Mouse (Mus musculus) hindbrain, embryonic 10.5 days (tissue): ENCODE measurements around the gene Tmsb10. TPM values are rescaled to one million over a fixed set of nuclear protein-coding genes. Genes with fewer than 3 reads are reported as not detected.

Experiments used
- DNase-seq: peaks from one replicate; pipeline ENCODE4 v3.0.0-alpha.2; 2017; ENCODE audit warnings: low spot score
- H3K27ac ChIP-seq: fragments of 300-500 bp; sonication (generic); 2 replicates; pipeline ENCODE4 v1.5.1; 2016; ENCODE audit warnings: mild to moderate bottlenecking, moderate library complexity
- H3K27me3 ChIP-seq: fragments of 300-500 bp; sonication (generic); 2 replicates; pipeline ENCODE4 v1.6.1; 2016; ENCODE audit warnings: mild to moderate bottlenecking; ENCODE audit not compliant: poor library complexity, insufficient read depth, severe bottlenecking
- H3K36me3 ChIP-seq: fragments of 300-500 bp; sonication (generic); 2 replicates; pipeline ENCODE4 v1.6.1; 2016; ENCODE audit warnings: mild to moderate bottlenecking, moderate library complexity
- H3K4me1 ChIP-seq: fragments of 300-500 bp; sonication (generic); replicated peaks from 2 replicates; pipeline ENCODE4 v1.6.1; 2016; ENCODE audit warnings: mild to moderate bottlenecking
- H3K4me3 ChIP-seq: fragments of 300-500 bp; sonication (generic); 2 replicates; pipeline ENCODE4 v1.5.1; 2016; ENCODE audit warnings: mild to moderate bottlenecking, moderate library complexity
- H3K9me3 ChIP-seq: fragments of 300-500 bp; sonication (generic); 2 replicates; pipeline ENCODE4 v1.6.1; 2016; ENCODE audit warnings: mild to moderate bottlenecking, moderate library complexity
- WGBS: fragments of 180-500 bp; shearing (Covaris S2); methylation state at CpG from one replicate; pipeline ENCODE4 v1.1.7; 2016; 5-methylcytosine and 5-hydroxymethylcytosine counted together
- polyA plus RNA-seq: library from polyadenylated mRNA; unstranded; fragments of >200 nt; fragmentation: Nextera tagmentation; extraction: Ambion mirVana; gene quantifications from 2 replicates; pipeline ENCODE4 v1.2.1, GENCODE M21; 2016

Gene Tmsb10
- polyA plus RNA-seq, 1 experiment from 2014 or later: 4,408 TPM

GRCm38 (mm10) chr6:72969787-72970186 is 11.2 kb upstream of the Tmsb10 start:
- DNase-seq: peak; percentile 16
- no peaks in the 10 kb centered on the region for H3K9me3 ChIP-seq
- H3K27ac ChIP-seq: 0 out of 2 replicates have a peak overlapping the region, but pooled peaks have one; percentile 5
- H3K4me3 ChIP-seq: no peak overlapping the region
- H3K27me3 ChIP-seq: no peaks in the 10 kb centered on the region
- H3K4me1 ChIP-seq: peaks cover 8% of the 10 kb centered on the region; the same call in 1 of the 2 replicates
- WGBS: 53% methylated on average over 3 of the region's 3 CpGs
- H3K36me3 ChIP-seq: no peaks in the 10 kb centered on the region

GRCm38 (mm10) chr6:72965199-72965598 is 6.7 kb upstream of the Tmsb10 start:
- Histone ChIP-seq H3K27me3 (no peaks in the 10 kb centered on the region), H3K27ac (no peak overlapping the region), H3K36me3 (no peaks in the 10 kb centered on the region), H3K4me1 (peaks cover 14% of the 10 kb centered on the region; the same call in 1 of the 2 replicates), H3K4me3 (no peak overlapping the region), H3K9me3 (no peaks in the 10 kb centered on the region)
- no peak for DNase-seq
- WGBS: 88% methylated on average over 6 of the region's 6 CpGs

- no peak for DNase-seq
- no peaks in the 10 kb centered on the region for H3K9me3 ChIP-seq
- H3K4me3 ChIP-seq: no peak overlapping the region
- H3K27me3 ChIP-seq: no peaks in the 10 kb centered on the region
- H3K36me3 ChIP-seq: no peaks in the 10 kb centered on the region
- H3K4me1 ChIP-seq: peaks cover 13% of the 10 kb centered on the region
- H3K27ac ChIP-seq: no peak overlapping the region
- 73% methylated on average over 7 of the region's 7 CpGs for WGBS
Observed at GRCm38 (mm10) chr6:72962281-72962741, 3.8 kb upstream of the Tmsb10 start.

GRCm38 (mm10) chr6:72961603-72962002 is 3.1 kb upstream of the Tmsb10 start:
- Histone ChIP-seq H3K27ac (no peak overlapping the region), H3K36me3 (no peaks in the 10 kb centered on the region), H3K27me3 (no peaks in the 10 kb centered on the region), H3K9me3 (no peaks in the 10 kb centered on the region), H3K4me1 (peaks cover 16% of the 10 kb centered on the region), H3K4me3 (no peak overlapping the region)
- 86% methylated on average over 9 of the region's 9 CpGs for WGBS
- no peak for DNase-seq

- WGBS: 74% methylated on average over 5 of the region's 5 CpGs
- Histone ChIP-seq H3K27ac (no peak overlapping the region), H3K4me1 (peaks cover 26% of the 10 kb centered on the region), H3K9me3 (no peaks in the 10 kb centered on the region), H3K4me3 (no peak overlapping the region), H3K36me3 (no peaks in the 10 kb centered on the region), H3K27me3 (no peaks in the 10 kb centered on the region)
- DNase-seq: no peak
Observed at GRCm38 (mm10) chr6:72960675-72961074, 2.1 kb upstream of the Tmsb10 start.

GRCm38 (mm10) chr6:72959175-72959574 is 627 bp upstream of the Tmsb10 start:
- H3K27me3 ChIP-seq: no peaks in the 10 kb centered on the region
- H3K4me1 ChIP-seq: peaks cover 35% of the 10 kb centered on the region
- H3K4me3 ChIP-seq: peak overlapping the region; percentile 95
- H3K27ac ChIP-seq: peak overlapping the region; percentile 98
- WGBS: 30% methylated on average over 4 of the region's 4 CpGs
- no peaks in the 10 kb centered on the region for H3K36me3 ChIP-seq
- DNase-seq: no peak
- no peaks in the 10 kb centered on the region for H3K9me3 ChIP-seq

GRCm38 (mm10) chr6:72957676-72958641 is 589 bp downstream of the Tmsb10 start:
- Histone ChIP-seq H3K4me1 (peaks cover 35% of the 10 kb centered on the region), H3K36me3 (no peaks in the 10 kb centered on the region), H3K27ac (peak overlapping the region; percentile 98), H3K27me3 (no peaks in the 10 kb centered on the region), H3K4me3 (peak overlapping the region; percentile 95), H3K9me3 (no peaks in the 10 kb centered on the region)
- WGBS: under 1% methylated on average over 75 of the region's 75 CpGs
- DNase-seq: peak; percentile 91

- Histone ChIP-seq H3K4me3 (peak overlapping the region; percentile 95), H3K27ac (peak overlapping the region; percentile 98), H3K36me3 (no peaks in the 10 kb centered on the region), H3K4me1 (peaks cover 35% of the 10 kb centered on the region), H3K9me3 (no peaks in the 10 kb centered on the region), H3K27me3 (no peaks in the 10 kb centered on the region)
- DNase-seq: peak; percentile 13
- WGBS: under 1% methylated on average over 14 of the region's 14 CpGs
Observed at GRCm38 (mm10) chr6:72957093-72957435, 1.5 kb downstream of the Tmsb10 start.

GRCm38 (mm10) chr6:72956199-72957092 is 2.1 kb downstream of the Tmsb10 start:
- 2% methylated on average over 15 of the region's 15 CpGs for WGBS
- Histone ChIP-seq H3K27me3 (no peaks in the 10 kb centered on the region), H3K4me1 (peaks cover 35% of the 10 kb centered on the region)

GRCm38 (mm10) chr6:72955517-72956198 is 2.9 kb downstream of the Tmsb10 start:
- 50% methylated on average over 8 of the region's 8 CpGs for WGBS

More at GRCm38 (mm10) chr6:72956199-72957092, 2.1 kb downstream of the Tmsb10 start:
- Histone ChIP-seq H3K36me3 (no peaks in the 10 kb centered on the region), H3K4me3 (peak overlapping the region; percentile 95), H3K9me3 (no peaks in the 10 kb centered on the region), H3K27ac (peak overlapping the region; percentile 98)
- peak; percentile 80 for DNase-seq

GRCm38 (mm10) chr6:72954786-72955185 is 3.8 kb downstream of the Tmsb10 start:
- H3K4me1 ChIP-seq: peaks cover 28% of the 10 kb centered on the region
- no peak overlapping the region for H3K4me3 ChIP-seq
- H3K36me3 ChIP-seq: no peaks in the 10 kb centered on the region
- H3K27ac ChIP-seq: no peak overlapping the region
- WGBS: 65% methylated on average over 7 of the region's 7 CpGs
- no peak for DNase-seq
- no peaks in the 10 kb centered on the region for H3K9me3 ChIP-seq
- no peaks in the 10 kb centered on the region for H3K27me3 ChIP-seq

More at GRCm38 (mm10) chr6:72955517-72956198, 2.9 kb downstream of the Tmsb10 start:
- peak; percentile 38 for DNase-seq
- H3K4me3 ChIP-seq: peak overlapping the region; percentile 95
- H3K27me3 ChIP-seq: no peaks in the 10 kb centered on the region
- H3K4me1 ChIP-seq: peaks cover 30% of the 10 kb centered on the region
- H3K27ac ChIP-seq: peak overlapping the region; percentile 98
- H3K36me3 ChIP-seq: no peaks in the 10 kb centered on the region
- H3K9me3 ChIP-seq: no peaks in the 10 kb centered on the region

GRCm38 (mm10) chr6:72952967-72953366 is 5.6 kb downstream of the Tmsb10 start:
- H3K27ac ChIP-seq: no peak overlapping the region
- peaks cover 22% of the 10 kb centered on the region for H3K4me1 ChIP-seq
- no peak for DNase-seq
- H3K9me3 ChIP-seq: no peaks in the 10 kb centered on the region
- no peaks in the 10 kb centered on the region for H3K36me3 ChIP-seq
- 76% methylated on average over 2 of the region's 2 CpGs for WGBS
- H3K27me3 ChIP-seq: no peaks in the 10 kb centered on the region
- H3K4me3 ChIP-seq: no peak overlapping the region
